Mouse (Mus musculus): Measurements from ENCODE around the gene Vps33a. TPM values are rescaled to one million over a fixed set of nuclear protein-coding genes. Genes with fewer than 3 reads are reported as not detected.

The Vps33a gene
- 10 to 100 TPM; 71.4 to 72.0 TPM for total RNA-seq (2021)
- long read RNA-seq, full-length matches to known transcripts: 51 of 73 reads
- long read RNA-seq, partial matches to known transcripts: 8 of 73 reads
- long read RNA-seq, other reads (novel, unspliced or antisense): 14 of 73 reads

- peak; percentile 96 to 98 for DNase-seq (ENCODE audit: low spot score in 2 of 2)
Measured at GRCm38 (mm10) chr5:123572357-123573186, at the start of gene Vps33a. Gene Vps33a (minus strand): TSS chr5:123573038.

GRCm38 (mm10) chr5:123622421-123622820, 49.6 kb upstream of the Vps33a start:
- DNase-seq (ENCODE audit: low spot score in 2 of 2): no peak

- DNase-seq (ENCODE audit: low spot score in 2 of 2): peak; percentile 31 to 40
Measured at GRCm38 (mm10) chr5:123618558-123618957, 45.7 kb upstream of the Vps33a start.

GRCm38 (mm10) chr5:123614246-123614645, 41.4 kb upstream of the Vps33a start:
- no peak for DNase-seq (ENCODE audit: low spot score in 2 of 2)

GRCm38 (mm10) chr5:123609843-123610242, 37.0 kb upstream of the Vps33a start:
- peak; percentile 88 to 91 for DNase-seq (ENCODE audit: low spot score in 2 of 2)

- DNase-seq (ENCODE audit: low spot score in 2 of 2): no peak
Measured at GRCm38 (mm10) chr5:123609416-123609815, 36.6 kb upstream of the Vps33a start.

- no peak for DNase-seq (ENCODE audit: low spot score in 2 of 2)
Measured at GRCm38 (mm10) chr5:123607211-123607669, 34.4 kb upstream of the Vps33a start.

- DNase-seq (ENCODE audit: low spot score in 2 of 2): no peak
Measured at GRCm38 (mm10) chr5:123603496-123603895, 30.7 kb upstream of the Vps33a start.

GRCm38 (mm10) chr5:123602174-123602573, 29.3 kb upstream of the Vps33a start:
- DNase-seq (ENCODE audit: low spot score in 2 of 2): no peak

- DNase-seq (ENCODE audit: low spot score in 2 of 2): no peak
Measured at GRCm38 (mm10) chr5:123599319-123599718, 26.5 kb upstream of the Vps33a start.

- no peak for DNase-seq (ENCODE audit: low spot score in 2 of 2)
Measured at GRCm38 (mm10) chr5:123593622-123594280, 20.9 kb upstream of the Vps33a start.

GRCm38 (mm10) chr5:123580043-123580442, 7.2 kb upstream of the Vps33a start:
- DNase-seq (ENCODE audit: low spot score in 2 of 2): no peak

GRCm38 (mm10) chr5:123576696-123577095, 3.9 kb upstream of the Vps33a start:
- no peak for DNase-seq (ENCODE audit: low spot score in 2 of 2)

- DNase-seq (ENCODE audit: low spot score in 2 of 2): no peak
Measured at GRCm38 (mm10) chr5:123573362-123573761, 524 bp upstream of the Vps33a start.

- peak in 1 of 2 experiments; percentile 1 for DNase-seq (ENCODE audit: low spot score in 2 of 2)
Measured at GRCm38 (mm10) chr5:123561128-123561527, 11.7 kb downstream of the Vps33a start.

- DNase-seq (ENCODE audit: low spot score in 2 of 2): peak in 1 of 2 experiments; percentile 4
Measured at GRCm38 (mm10) chr5:123559588-123559987, 13.2 kb downstream of the Vps33a start.

- DNase-seq (ENCODE audit: low spot score in 2 of 2): peak; percentile 62 to 74
Measured at GRCm38 (mm10) chr5:123556451-123556850, 16.4 kb downstream of the Vps33a start.

- DNase-seq (ENCODE audit: low spot score in 2 of 2): peak in 1 of 2 experiments; percentile 5
Measured at GRCm38 (mm10) chr5:123555693-123556092, 17.1 kb downstream of the Vps33a start.

GRCm38 (mm10) chr5:123533801-123534200, 39.0 kb downstream of the Vps33a start:
- peak in 1 of 2 experiments; percentile 5 for DNase-seq (ENCODE audit: low spot score in 2 of 2)

GRCm38 (mm10) chr5:123530056-123530455, 42.8 kb downstream of the Vps33a start:
- DNase-seq (ENCODE audit: low spot score in 2 of 2): peak; percentile 2 to 7

- DNase-seq (ENCODE audit: low spot score in 2 of 2): peak; percentile 1 to 7
Measured at GRCm38 (mm10) chr5:123528641-123529040, 44.2 kb downstream of the Vps33a start.

Measured in layer of hippocampus, postnatal 10 days (tissue).